Mouse (Mus musculus): Measurements from ENCODE around the gene Klf14.

DNA sequence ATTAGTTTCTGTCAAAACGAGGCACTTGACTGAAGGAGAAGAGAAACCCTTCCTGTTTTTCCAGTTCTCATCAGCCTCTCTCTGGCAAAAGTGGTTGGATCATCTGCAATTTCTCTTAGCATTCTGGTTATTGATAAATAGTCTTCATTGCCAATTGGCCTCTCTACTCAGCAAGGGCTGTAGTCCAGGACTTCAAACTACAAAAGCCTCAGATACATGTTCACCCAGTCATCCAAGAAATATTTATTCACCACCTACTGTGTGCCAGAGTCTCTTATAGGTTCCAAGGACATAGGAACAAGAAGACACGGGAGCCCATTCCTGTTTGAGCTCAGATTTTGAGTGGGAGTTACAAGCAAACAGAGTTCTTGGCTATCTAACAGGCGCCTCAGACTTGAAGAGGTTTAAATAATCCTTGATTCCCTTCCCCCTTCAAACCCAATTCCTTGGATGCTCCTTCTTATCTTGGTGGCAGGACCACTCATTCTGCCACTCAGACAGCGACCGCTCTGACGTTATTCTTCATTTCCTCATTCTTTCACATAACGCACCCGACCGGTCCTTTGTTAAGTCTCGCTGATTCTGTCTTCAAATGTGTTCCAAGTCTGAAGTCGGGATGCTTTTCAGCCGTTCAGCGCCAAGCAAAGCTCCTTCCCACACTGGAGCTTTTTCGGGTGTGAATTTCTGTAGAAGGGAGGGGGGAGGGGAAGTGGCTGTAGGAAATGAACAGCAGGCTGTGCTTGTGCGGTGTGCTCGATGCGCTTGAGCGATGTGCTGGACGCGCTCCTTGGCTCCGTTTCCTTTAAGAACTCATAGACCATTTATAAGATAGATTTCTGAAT is 37.8 kb downstream of the Klf14 start:
- TF ChIP-seq GATA1 (IDR thresholded peaks at IDR 0.05; ENCODE audit: borderline replicate concordance, low read length) (no peak), CTCF (IDR thresholded peaks at IDR 0.05; ENCODE audit: low read depth, low read length) (no peak)

Measured in G1E (cell line).